Comparison of ENCODE assay signal across 14 mouse cellular contexts in genomic region chrX:36389971-36390370, GRCm38 (mm10). TPM values are rescaled to one million over a fixed set of nuclear protein-coding genes. Genes with fewer than 3 reads are reported as not detected.
DNase-seq lines count a peak whose midpoint lies in the region; ATAC-seq and TF ChIP-seq lines count a peak whose summit lies in the region.
"Had no signal": no experiment of that assay in that cellular context is flagged by ENCODE, and none has a peak within 500 bp of the region (broad histone marks: within the 10 kb centered on the region; RNA-seq: fewer than 3 reads in every experiment).

No protein-coding gene starts in this region.

- no peak overlapping the region for H3K27ac ChIP-seq in lung, postnatal 0 days (ENCODE audit: low read length)
- H3K27ac ChIP-seq in forebrain, postnatal 0 days (ENCODE audit: low read depth, low read length): no peak overlapping the region

- H3K36me3 ChIP-seq in lung, postnatal 0 days (ENCODE audit: insufficient read depth, low read length): no peaks in the 10 kb centered on the region
- H3K36me3 ChIP-seq in forebrain, postnatal 0 days (ENCODE audit: insufficient read depth): no peaks in the 10 kb centered on the region
- H3K36me3 ChIP-seq: G1E had no signal

- 41% methylated on average over 3 of the region's 3 CpGs for WGBS in lung, postnatal 0 days
- WGBS in forebrain, postnatal 0 days: 46% methylated on average over 3 of the region's 3 CpGs

- no peak for TF ChIP-seq EP300 in lung, postnatal 0 days (IDR thresholded peaks at IDR 0.05)

- DNase-seq in lung, postnatal 0 days (ENCODE audit: low spot score): peak; percentile 5
- no peak for DNase-seq in lung, postnatal 4 days
- DNase-seq in forebrain, postnatal 0 days: peak; percentile 59
- DNase-seq in layer of hippocampus, postnatal 14 days (ENCODE audit: low spot score in 2 of 2): peak; percentile 50 to 88
- peak; percentile 39 for DNase-seq in right cerebral cortex, postnatal 25 days
- no peak for DNase-seq in spleen, postnatal 14 days (ENCODE audit: low spot score in 2 of 2)
- no peak for DNase-seq in embryo, embryonic 9.5 days (ENCODE audit: extremely low spot score)
- DNase-seq: thymus, postnatal 25 days had no signal

- H3K4me3 ChIP-seq in lung, postnatal 0 days (ENCODE audit: low read depth, low read length): no peak overlapping the region
- no peak overlapping the region for H3K4me3 ChIP-seq in forebrain, postnatal 0 days (ENCODE audit: low read depth, low read length)

- H3K27me3 ChIP-seq in lung, postnatal 0 days (replicated peaks; ENCODE audit: insufficient read depth, low read length): no peaks in the 10 kb centered on the region
- no peaks in the 10 kb centered on the region for H3K27me3 ChIP-seq in forebrain, postnatal 0 days (ENCODE audit: insufficient read depth, low read length)

- no peaks in the 10 kb centered on the region for H3K9me3 ChIP-seq in lung, postnatal 0 days (ENCODE audit: low read length)
- H3K9me3 ChIP-seq in forebrain, postnatal 0 days (ENCODE audit: low read length): no peaks in the 10 kb centered on the region
- H3K9me3 ChIP-seq: G1E had no signal

- no peak for ATAC-seq in lung, postnatal 0 days
- ATAC-seq in forebrain, postnatal 0 days: peak; percentile 87

- no peaks in the 10 kb centered on the region for H3K4me1 ChIP-seq in lung, postnatal 0 days (ENCODE audit: insufficient read depth, low read depth, low read length)
- H3K4me1 ChIP-seq in forebrain, postnatal 0 days (ENCODE audit: insufficient read depth): no peaks in the 10 kb centered on the region

- no peak for TF ChIP-seq CTCF in lung, postnatal 0 days (IDR thresholded peaks at IDR 0.05)
- TF ChIP-seq CTCF in forebrain, postnatal 0 days (IDR thresholded peaks at IDR 0.05; ENCODE audit: low read depth): no peak

- H3K4me2 ChIP-seq in lung, postnatal 0 days (replicated peaks; ENCODE audit: low read depth, low read length): no peak overlapping the region
- H3K4me2 ChIP-seq in forebrain, postnatal 0 days (ENCODE audit: low read depth): no peak overlapping the region

- H3K9ac ChIP-seq in lung, postnatal 0 days (replicated peaks; ENCODE audit: low read depth): no peak overlapping the region
- no peak overlapping the region for H3K9ac ChIP-seq in forebrain, postnatal 0 days

RNA-seq across cellular contexts. Expression of gene Gm6268, which starts 11.1 kb away (rescaled TPM):
- not detected in 2 replicates for polyA plus RNA-seq in lung, postnatal 0 days (2015; fragmentation: Nextera tagmentation; extraction: Ambion mirVana)
- total RNA-seq in forebrain, postnatal 0 days (2014; rRNA removed): not detected in 2 replicates
- not detected in 2 replicates for polyA plus RNA-seq in forebrain, postnatal 0 days (2015; fragmentation: Nextera tagmentation; extraction: Ambion mirVana)
- not detected for total RNA-seq in layer of hippocampus, postnatal 14 days (2021)
- total RNA-seq: adrenal gland, postnatal 4 days; G1E had no signal
- polyA plus RNA-seq: G1E; heart, embryonic 16.5 days; intestine, embryonic 16.5 days; limb, embryonic 11.5 days; lung, embryonic 16.5 days had no signal

Comparison
In these comparisons a context has a peak if more than half of its experiments do, and no peak if none do; other contexts are left out.
1. DNase-seq: peak in lung, postnatal 0 days (single experiment), forebrain, postnatal 0 days (single experiment), layer of hippocampus, postnatal 14 days (2 of 2) and right cerebral cortex, postnatal 25 days (single experiment); none in lung, postnatal 4 days (0 of 2), spleen, postnatal 14 days (0 of 2) and embryo, embryonic 9.5 days (single experiment).